Mouse (Mus musculus): Measurements from ENCODE around the gene Hist1h4h. TPM values are rescaled to one million over a fixed set of nuclear protein-coding genes. Genes with fewer than 3 reads are reported as not detected.
A peak's percentile ranks its signal among the peaks of the same experiment; 100 is the strongest.

Hist1h4h gene
- polyA plus RNA-seq, 1 experiment, result 16.9 TPM

DNA sequence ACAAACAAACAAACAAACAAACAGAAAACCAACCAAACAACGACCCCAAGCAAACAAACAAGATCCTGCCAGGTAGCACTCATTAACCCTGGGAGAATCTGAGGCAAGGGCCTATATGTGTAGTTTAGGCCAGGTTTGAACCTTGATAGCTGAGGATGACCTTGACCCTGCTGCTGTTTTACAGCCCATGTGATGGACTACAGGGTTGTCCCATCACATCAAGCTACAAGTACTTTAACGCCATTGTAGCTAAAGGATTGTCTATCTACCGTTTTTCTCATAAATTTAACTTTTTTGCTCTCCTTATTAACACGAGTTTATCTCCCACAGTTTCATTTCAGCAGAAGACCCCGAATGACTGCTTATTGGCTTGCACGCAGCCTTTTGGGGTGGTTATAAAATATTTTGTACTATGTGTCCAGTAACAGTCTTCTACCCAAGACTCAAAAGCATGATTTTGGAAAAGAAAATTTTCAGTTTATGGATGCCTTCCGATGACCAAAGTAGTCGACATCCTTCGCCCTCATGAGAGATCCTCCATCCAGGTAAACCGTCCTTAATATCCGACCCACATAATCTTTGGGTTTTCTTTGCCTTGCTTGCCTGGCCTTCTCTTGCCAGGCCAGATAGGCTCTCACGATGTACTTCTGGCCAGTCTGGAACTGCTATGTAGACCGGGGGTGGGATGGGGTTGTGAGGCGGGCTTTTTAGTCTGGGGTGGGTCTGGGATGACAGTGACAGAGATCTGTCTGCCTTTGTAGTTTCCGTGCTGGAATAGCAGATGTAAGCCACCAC lies 14.8 kb upstream of the Hist1h4h start:
- H3K9ac ChIP-seq (ENCODE audit: low read depth, poor library complexity, severe bottlenecking), result peak overlapping the region; percentile 44
- TF ChIP-seq POLR2A (IDR thresholded peaks at IDR 0.05; ENCODE audit: insufficient read depth, low read length) (no peak), EP300 (IDR thresholded peaks at IDR 0.05; ENCODE audit: insufficient read depth, low read depth, low read length) (no peak)
- H3K4me1 ChIP-seq (ENCODE audit: control insufficient read depth, insufficient read depth, low read length), result peaks cover 9% of the 10 kb centered on the region
- H3K27ac ChIP-seq (ENCODE audit: insufficient read depth, low read length), result peak overlapping the region; percentile 65
- H3K9me3 ChIP-seq (replicated peaks; ENCODE audit: control insufficient read depth, insufficient read depth, low read length, poor library complexity, severe bottlenecking), result no peaks in the 10 kb centered on the region
- no peaks in the 10 kb centered on the region for H3K27me3 ChIP-seq (ENCODE audit: control insufficient read depth, insufficient read depth, low read length, poor library complexity, severe bottlenecking)
- peak overlapping the region; percentile 62 for H3K4me3 ChIP-seq (ENCODE audit: low read depth, low read length)
- H3K36me3 ChIP-seq (ENCODE audit: control insufficient read depth, insufficient read depth, low read length, poor library complexity, severe bottlenecking), result no peaks in the 10 kb centered on the region

DNA sequence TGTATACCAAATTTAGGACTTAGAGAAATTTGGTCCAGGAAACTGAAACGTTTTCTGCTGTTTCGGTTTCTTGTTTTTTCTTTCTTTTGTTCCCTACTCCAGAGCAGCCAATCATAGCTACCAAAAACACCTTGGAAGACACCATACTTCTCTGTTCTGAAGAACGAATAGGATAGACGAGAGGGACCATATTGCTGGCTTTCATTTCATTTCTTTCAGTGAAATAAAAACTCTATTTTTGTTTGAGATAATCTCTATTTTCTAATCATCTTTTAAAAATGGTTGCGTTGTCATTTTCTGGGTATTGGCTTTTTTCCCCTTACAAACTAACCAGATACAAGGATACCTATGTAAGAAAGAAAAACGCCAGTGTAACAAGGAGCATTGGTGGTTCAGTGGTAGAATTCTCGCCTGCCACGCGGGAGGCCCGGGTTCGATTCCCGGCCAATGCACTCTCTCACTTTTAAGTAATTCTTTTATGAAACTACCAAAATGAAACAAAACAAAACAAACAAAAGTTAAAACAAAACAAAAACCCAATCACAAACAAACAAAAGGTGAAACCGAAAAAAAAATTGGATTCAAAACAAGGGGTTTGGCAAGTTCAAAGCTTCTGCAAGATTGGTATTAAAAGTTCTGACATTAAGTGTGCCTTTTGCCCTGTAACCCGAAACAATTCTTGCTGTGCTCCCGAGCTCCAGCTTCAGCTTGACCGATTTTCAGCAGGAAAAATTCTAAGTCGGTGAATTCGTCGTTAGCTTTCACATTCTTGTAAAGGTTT lies 13.8 kb upstream of the Hist1h4h start:
- peak overlapping the region; percentile 86 for H3K27ac ChIP-seq (ENCODE audit: insufficient read depth, low read length)
- peak overlapping the region; percentile 99 for H3K4me3 ChIP-seq (ENCODE audit: low read depth, low read length)
- peak overlapping the region; percentile 44; the same call in 1 of the 2 replicates for H3K9ac ChIP-seq (ENCODE audit: low read depth, poor library complexity, severe bottlenecking)
- peaks cover 8% of the 10 kb centered on the region for H3K4me1 ChIP-seq (ENCODE audit: control insufficient read depth, insufficient read depth, low read length)
- no peaks in the 10 kb centered on the region for H3K9me3 ChIP-seq (replicated peaks; ENCODE audit: control insufficient read depth, insufficient read depth, low read length, poor library complexity, severe bottlenecking)
- TF ChIP-seq EP300 (IDR thresholded peaks at IDR 0.05; ENCODE audit: insufficient read depth, low read depth, low read length), result 0 out of 2 replicates have a peak, but pooled peaks have one; percentile 19
- TF ChIP-seq CTCF (IDR thresholded peaks at IDR 0.05; ENCODE audit: low read depth, low read length), result no peak
- H3K36me3 ChIP-seq (ENCODE audit: control insufficient read depth, insufficient read depth, low read length, poor library complexity, severe bottlenecking), result no peaks in the 10 kb centered on the region
- H3K27me3 ChIP-seq (ENCODE audit: control insufficient read depth, insufficient read depth, low read length, poor library complexity, severe bottlenecking), result no peaks in the 10 kb centered on the region

DNA sequence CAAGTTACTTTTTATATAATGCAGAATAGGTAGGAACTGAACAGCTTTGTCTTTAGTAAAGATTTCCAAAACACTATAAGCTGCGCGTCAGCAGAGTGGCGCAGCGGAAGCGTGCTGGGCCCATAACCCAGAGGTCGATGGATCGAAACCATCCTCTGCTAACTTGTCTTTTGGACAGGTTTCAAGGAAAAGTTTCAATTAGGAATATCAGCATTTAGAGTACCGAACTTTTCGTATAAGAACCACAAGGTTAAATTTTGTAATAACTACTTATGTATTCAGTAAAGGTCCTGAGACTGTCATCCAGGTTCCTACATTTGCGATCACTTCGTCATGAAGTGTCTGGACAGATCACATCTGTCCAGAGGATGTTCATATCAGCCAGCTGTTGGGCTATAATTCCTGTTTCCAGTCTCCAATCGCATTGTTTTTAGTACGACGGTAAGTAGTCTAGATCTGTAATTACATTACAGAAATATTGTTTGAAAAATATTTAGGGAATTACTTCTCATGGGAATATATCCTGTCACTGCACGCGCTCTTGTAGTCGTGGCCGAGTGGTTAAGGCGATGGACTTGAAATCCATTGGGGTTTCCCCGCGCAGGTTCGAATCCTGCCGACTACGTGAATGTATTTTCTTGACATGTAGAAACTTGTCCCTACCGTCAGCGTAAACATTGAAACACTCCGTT lies 13.1 kb upstream of the Hist1h4h start:
- no peak for TF ChIP-seq CTCF (IDR thresholded peaks at IDR 0.05; ENCODE audit: low read depth, low read length)
- 0 out of 2 replicates have a peak, but pooled peaks have one; percentile 34 for TF ChIP-seq EP300 (IDR thresholded peaks at IDR 0.05; ENCODE audit: insufficient read depth, low read depth, low read length)
- TF ChIP-seq POLR2A (IDR thresholded peaks at IDR 0.05; ENCODE audit: insufficient read depth, low read length), result no peak
- H3K36me3 ChIP-seq (ENCODE audit: control insufficient read depth, insufficient read depth, low read length, poor library complexity, severe bottlenecking), result no peaks in the 10 kb centered on the region
- H3K9ac ChIP-seq (ENCODE audit: low read depth, poor library complexity, severe bottlenecking), result peak overlapping the region; percentile 96
- H3K4me1 ChIP-seq (ENCODE audit: control insufficient read depth, insufficient read depth, low read length), result peaks cover 6% of the 10 kb centered on the region
- H3K27me3 ChIP-seq (ENCODE audit: control insufficient read depth, insufficient read depth, low read length, poor library complexity, severe bottlenecking), result no peaks in the 10 kb centered on the region
- peak overlapping the region; percentile 99 for H3K4me3 ChIP-seq (ENCODE audit: low read depth, low read length)
- peak overlapping the region; percentile 97 for H3K27ac ChIP-seq (ENCODE audit: insufficient read depth, low read length)
- no peaks in the 10 kb centered on the region for H3K9me3 ChIP-seq (replicated peaks; ENCODE audit: control insufficient read depth, insufficient read depth, low read length, poor library complexity, severe bottlenecking)

DNA sequence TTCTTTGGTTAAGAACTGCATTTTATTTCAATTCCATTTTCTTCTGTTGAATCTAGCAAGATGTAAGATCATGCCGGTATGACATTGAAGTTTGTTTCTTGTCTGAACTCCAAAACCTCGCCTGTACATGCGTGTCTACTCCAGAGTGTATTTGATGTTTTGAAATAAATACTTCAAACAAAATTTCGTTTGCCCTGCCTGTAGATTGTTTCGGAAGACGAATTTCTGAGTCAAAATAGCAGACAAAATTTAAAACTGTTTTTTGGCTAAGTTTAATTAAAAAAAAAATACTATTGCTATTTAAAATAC lies 12.6 kb upstream of the Hist1h4h start:
- H3K4me3 ChIP-seq (ENCODE audit: low read depth, low read length), result peak overlapping the region; percentile 67
- no peaks in the 10 kb centered on the region for H3K27me3 ChIP-seq (ENCODE audit: control insufficient read depth, insufficient read depth, low read length, poor library complexity, severe bottlenecking)
- H3K4me1 ChIP-seq (ENCODE audit: control insufficient read depth, insufficient read depth, low read length), result peaks cover 4% of the 10 kb centered on the region
- peak overlapping the region; percentile 97 for H3K27ac ChIP-seq (ENCODE audit: insufficient read depth, low read length)
- TF ChIP-seq CTCF (IDR thresholded peaks at IDR 0.05; ENCODE audit: low read depth, low read length) (no peak), EP300 (IDR thresholded peaks at IDR 0.05; ENCODE audit: insufficient read depth, low read depth, low read length) (no peak), POLR2A (IDR thresholded peaks at IDR 0.05; ENCODE audit: insufficient read depth, low read length) (no peak)
- H3K9ac ChIP-seq (ENCODE audit: low read depth, poor library complexity, severe bottlenecking), result peak overlapping the region; percentile 96
- no peaks in the 10 kb centered on the region for H3K36me3 ChIP-seq (ENCODE audit: control insufficient read depth, insufficient read depth, low read length, poor library complexity, severe bottlenecking)
- no peaks in the 10 kb centered on the region for H3K9me3 ChIP-seq (replicated peaks; ENCODE audit: control insufficient read depth, insufficient read depth, low read length, poor library complexity, severe bottlenecking)

DNA sequence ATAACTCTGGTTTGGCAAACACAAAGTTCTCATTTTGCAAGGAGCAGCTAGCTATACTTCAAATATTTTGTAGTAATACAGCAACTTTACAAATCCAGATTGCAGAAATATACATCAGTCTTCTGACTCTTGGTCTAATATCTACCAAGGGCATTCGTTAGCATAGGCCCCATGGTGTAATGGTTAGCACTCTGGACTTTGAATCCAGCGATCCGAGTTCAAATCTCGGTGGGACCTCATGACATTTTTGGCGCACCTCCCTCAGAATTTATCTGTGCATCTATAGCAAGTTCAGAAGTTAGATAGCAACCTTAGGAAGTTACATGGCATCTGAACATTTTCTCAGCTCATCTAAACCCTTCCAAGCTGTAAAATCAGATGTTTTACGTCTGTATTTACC lies 12.0 kb upstream of the Hist1h4h start:
- Histone ChIP-seq H3K36me3 (ENCODE audit: control insufficient read depth, insufficient read depth, low read length, poor library complexity, severe bottlenecking) (no peaks in the 10 kb centered on the region), H3K4me1 (ENCODE audit: control insufficient read depth, insufficient read depth, low read length) (no peaks in the 10 kb centered on the region), H3K9me3 (replicated peaks; ENCODE audit: control insufficient read depth, insufficient read depth, low read length, poor library complexity, severe bottlenecking) (no peaks in the 10 kb centered on the region), H3K27me3 (ENCODE audit: control insufficient read depth, insufficient read depth, low read length, poor library complexity, severe bottlenecking) (no peaks in the 10 kb centered on the region), H3K4me3 (ENCODE audit: low read depth, low read length) (peak overlapping the region; percentile 34), H3K9ac (ENCODE audit: low read depth, poor library complexity, severe bottlenecking) (peak overlapping the region; percentile 96), H3K27ac (ENCODE audit: insufficient read depth, low read length) (peak overlapping the region; percentile 78)
- TF ChIP-seq POLR2A (IDR thresholded peaks at IDR 0.05; ENCODE audit: insufficient read depth, low read length), result no peak
- TF ChIP-seq CTCF (IDR thresholded peaks at IDR 0.05; ENCODE audit: low read depth, low read length), result no peak
- no peak for TF ChIP-seq EP300 (IDR thresholded peaks at IDR 0.05; ENCODE audit: insufficient read depth, low read depth, low read length)
